Mouse (Mus musculus): ENCODE data around the gene Epb41l1. TPM values are rescaled to one million over a fixed set of nuclear protein-coding genes. Genes with fewer than 3 reads are reported as not detected.

Epb41l1 gene
- total and polyA plus RNA-seq, 2 experiments from 2014 or later: 10.7 to 259 TPM

DNA sequence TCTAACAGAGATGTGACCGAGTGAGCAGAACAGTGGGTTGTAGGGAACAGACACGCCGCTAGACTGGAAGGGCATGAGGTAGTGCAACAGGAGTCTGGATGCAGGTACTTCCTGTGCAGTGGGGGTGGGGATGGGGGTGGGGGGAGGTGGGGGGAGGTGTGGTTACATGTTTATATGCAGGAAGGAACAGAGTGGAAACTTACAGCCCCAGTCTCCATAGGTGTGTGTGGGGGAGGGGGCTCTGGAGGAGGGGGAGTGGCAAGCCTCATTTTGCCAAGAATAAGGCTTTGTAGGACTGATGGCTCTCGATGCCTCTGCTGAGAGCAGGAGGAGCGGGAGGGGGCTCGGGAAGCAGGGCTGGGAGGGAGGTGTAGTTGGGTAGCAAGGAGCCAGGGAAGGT is 10.7 kb downstream of the Epb41l1 start:
- peaks cover 14% of the 10 kb centered on the region; the same call in 1 of the 2 replicates for H3K4me1 ChIP-seq (ENCODE audit: insufficient read depth, low read length)
- H3K27me3 ChIP-seq (ENCODE audit: insufficient read depth, low read length): no peaks in the 10 kb centered on the region
- TF ChIP-seq CTCF (IDR thresholded peaks at IDR 0.05; ENCODE audit: low read depth): no peak
- H3K9me3 ChIP-seq (ENCODE audit: low read length): no peaks in the 10 kb centered on the region
- no peak overlapping the region for H3K4me2 ChIP-seq (ENCODE audit: low read depth, low read length)
- no peak for ATAC-seq
- H3K36me3 ChIP-seq (ENCODE audit: insufficient read depth, low read length): no peaks in the 10 kb centered on the region
- WGBS: 79% methylated on average over 6 of the region's 6 CpGs
- no peak overlapping the region for H3K9ac ChIP-seq (replicated peaks; ENCODE audit: low read length)
- no peak for DNase-seq (ENCODE audit: low spot score)
- H3K4me3 ChIP-seq (ENCODE audit: low read length): no peak overlapping the region
- H3K27ac ChIP-seq: no peak overlapping the region

DNA sequence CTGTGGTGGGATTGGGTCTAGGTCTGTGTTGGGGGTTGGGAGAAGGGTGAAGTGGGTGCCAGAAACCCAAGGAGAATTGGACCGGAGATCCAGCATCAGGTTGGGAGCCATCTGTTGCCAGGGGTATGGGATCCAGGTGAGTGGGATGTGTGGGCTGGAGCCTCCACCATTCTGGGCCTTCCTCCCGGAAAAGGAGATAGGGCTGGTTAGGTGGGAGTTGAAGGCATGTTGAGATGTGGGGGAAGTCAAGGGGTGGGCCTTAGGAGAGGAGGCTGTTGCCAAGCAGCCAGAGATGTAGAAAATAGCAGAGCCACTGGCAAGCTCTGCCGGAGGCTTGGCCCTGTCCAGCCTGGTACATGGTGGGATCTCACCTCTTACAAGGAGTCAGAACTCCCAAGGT is 11.4 kb downstream of the Epb41l1 start:
- no peaks in the 10 kb centered on the region for H3K27me3 ChIP-seq (ENCODE audit: insufficient read depth, low read length)
- ATAC-seq (no peak), DNase-seq (ENCODE audit: low spot score) (no peak)
- H3K9ac ChIP-seq (replicated peaks; ENCODE audit: low read length): no peak overlapping the region
- no peak overlapping the region; the same call in 1 of the 2 replicates for H3K27ac ChIP-seq
- no peaks in the 10 kb centered on the region for H3K9me3 ChIP-seq (ENCODE audit: low read length)
- no peak overlapping the region for H3K4me3 ChIP-seq (ENCODE audit: low read length)
- 67% methylated on average over 3 of the region's 3 CpGs for WGBS
- no peak for TF ChIP-seq CTCF (IDR thresholded peaks at IDR 0.05; ENCODE audit: low read depth)
- peaks cover 14% of the 10 kb centered on the region; the same call in 1 of the 2 replicates for H3K4me1 ChIP-seq (ENCODE audit: insufficient read depth, low read length)
- H3K36me3 ChIP-seq (ENCODE audit: insufficient read depth, low read length): no peaks in the 10 kb centered on the region
- H3K4me2 ChIP-seq (ENCODE audit: low read depth, low read length): no peak overlapping the region

DNA sequence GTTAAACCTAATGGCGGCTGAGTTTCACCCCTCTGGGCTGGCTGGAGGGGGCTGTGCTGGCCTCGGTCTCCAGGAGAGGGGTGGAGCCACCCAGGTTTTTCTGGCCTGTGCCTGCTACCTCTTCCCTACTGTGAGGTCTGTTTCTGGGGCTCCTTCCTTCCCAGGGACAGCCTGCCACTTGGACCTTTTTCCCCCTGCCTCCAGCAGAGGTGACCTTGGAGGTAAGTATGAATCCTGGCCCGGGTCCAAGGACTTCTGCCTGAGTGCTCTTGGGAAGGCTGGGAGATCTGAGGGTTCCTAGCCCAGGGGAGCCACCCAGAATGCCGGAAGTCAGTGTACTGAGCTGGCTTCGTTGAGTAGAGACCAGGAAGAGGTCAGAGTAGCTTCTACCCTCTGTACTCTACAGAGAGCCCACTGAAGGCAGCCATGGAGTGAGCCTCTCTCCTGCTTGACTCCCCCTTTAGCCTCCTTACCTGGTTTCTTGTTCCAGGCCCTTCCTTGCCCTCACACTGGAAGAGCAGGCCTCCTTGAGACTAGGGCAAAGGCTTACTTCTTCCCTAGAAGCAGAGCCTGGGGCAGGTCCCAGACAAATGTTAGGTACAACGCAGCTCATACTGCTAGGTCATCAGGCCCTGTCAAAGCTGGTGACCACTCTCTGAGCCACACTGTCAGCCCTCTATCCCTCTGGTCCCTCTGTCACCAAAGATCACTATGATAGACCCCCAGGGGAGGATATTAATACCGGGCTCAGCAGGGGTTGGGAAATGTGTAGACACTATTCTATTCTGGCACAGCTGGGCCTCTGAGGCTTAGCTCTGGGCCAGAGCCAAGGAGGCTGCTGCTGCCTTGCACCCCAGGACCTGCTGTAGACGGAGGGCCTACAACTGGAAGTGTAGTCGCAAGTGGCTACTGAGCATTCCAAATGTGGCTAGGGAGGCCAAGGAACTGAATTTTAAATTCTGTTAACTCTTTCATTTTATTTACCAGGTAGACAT is 12.5 kb downstream of the Epb41l1 start:
- H3K27ac ChIP-seq: peak overlapping the region; percentile 52; the same call in 1 of the 2 replicates
- ATAC-seq: no peak
- H3K27me3 ChIP-seq (ENCODE audit: insufficient read depth, low read length): no peaks in the 10 kb centered on the region
- H3K9ac ChIP-seq (replicated peaks; ENCODE audit: low read length): no peak overlapping the region
- no peak overlapping the region for H3K4me3 ChIP-seq (ENCODE audit: low read length)
- no peak overlapping the region for H3K4me2 ChIP-seq (ENCODE audit: low read depth, low read length)
- peak; percentile 24 for DNase-seq (ENCODE audit: low spot score)
- peaks cover 14% of the 10 kb centered on the region; the same call in 1 of the 2 replicates for H3K4me1 ChIP-seq (ENCODE audit: insufficient read depth, low read length)
- no peaks in the 10 kb centered on the region for H3K9me3 ChIP-seq (ENCODE audit: low read length)
- no peak for TF ChIP-seq CTCF (IDR thresholded peaks at IDR 0.05; ENCODE audit: low read depth)
- 25% methylated on average over 9 of the region's 9 CpGs for WGBS
- no peaks in the 10 kb centered on the region for H3K36me3 ChIP-seq (ENCODE audit: insufficient read depth, low read length)

DNA sequence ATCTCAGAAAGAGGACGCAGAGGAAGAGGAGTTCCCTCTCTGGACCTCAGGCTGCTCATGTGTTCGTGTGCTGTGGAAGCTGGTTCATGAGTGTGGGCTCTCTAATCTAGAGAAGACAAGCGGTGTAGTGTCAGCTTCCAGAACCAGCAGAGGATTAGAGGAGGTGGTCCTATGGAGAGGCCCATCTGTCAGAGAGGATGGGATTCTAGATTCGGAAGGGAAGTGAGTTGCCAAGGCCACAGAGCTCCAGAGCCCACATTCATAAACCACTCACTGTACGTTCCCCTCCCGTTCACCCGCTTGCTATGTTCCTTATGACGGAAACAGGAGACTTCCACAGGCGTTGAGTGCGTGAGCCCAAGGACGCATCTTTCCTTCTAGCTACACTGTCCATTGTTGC is 16.9 kb downstream of the Epb41l1 start:
- no peak for TF ChIP-seq CTCF (IDR thresholded peaks at IDR 0.05; ENCODE audit: low read depth)
- H3K27ac ChIP-seq: no peak overlapping the region
- 0 out of 2 replicates have a peak, but pooled peaks cover 8% of the 10 kb centered on the region for H3K4me1 ChIP-seq (ENCODE audit: insufficient read depth, low read length)
- WGBS: 85% methylated on average over 11 of the region's 11 CpGs
- H3K36me3 ChIP-seq (ENCODE audit: insufficient read depth, low read length): no peaks in the 10 kb centered on the region
- H3K27me3 ChIP-seq (ENCODE audit: insufficient read depth, low read length): no peaks in the 10 kb centered on the region
- no peaks in the 10 kb centered on the region for H3K9me3 ChIP-seq (ENCODE audit: low read length)
- H3K4me3 ChIP-seq (ENCODE audit: low read length): no peak overlapping the region
- H3K9ac ChIP-seq (replicated peaks; ENCODE audit: low read length): no peak overlapping the region
- ATAC-seq (no peak), DNase-seq (ENCODE audit: low spot score) (no peak)
- H3K4me2 ChIP-seq (ENCODE audit: low read depth, low read length): no peak overlapping the region

DNA sequence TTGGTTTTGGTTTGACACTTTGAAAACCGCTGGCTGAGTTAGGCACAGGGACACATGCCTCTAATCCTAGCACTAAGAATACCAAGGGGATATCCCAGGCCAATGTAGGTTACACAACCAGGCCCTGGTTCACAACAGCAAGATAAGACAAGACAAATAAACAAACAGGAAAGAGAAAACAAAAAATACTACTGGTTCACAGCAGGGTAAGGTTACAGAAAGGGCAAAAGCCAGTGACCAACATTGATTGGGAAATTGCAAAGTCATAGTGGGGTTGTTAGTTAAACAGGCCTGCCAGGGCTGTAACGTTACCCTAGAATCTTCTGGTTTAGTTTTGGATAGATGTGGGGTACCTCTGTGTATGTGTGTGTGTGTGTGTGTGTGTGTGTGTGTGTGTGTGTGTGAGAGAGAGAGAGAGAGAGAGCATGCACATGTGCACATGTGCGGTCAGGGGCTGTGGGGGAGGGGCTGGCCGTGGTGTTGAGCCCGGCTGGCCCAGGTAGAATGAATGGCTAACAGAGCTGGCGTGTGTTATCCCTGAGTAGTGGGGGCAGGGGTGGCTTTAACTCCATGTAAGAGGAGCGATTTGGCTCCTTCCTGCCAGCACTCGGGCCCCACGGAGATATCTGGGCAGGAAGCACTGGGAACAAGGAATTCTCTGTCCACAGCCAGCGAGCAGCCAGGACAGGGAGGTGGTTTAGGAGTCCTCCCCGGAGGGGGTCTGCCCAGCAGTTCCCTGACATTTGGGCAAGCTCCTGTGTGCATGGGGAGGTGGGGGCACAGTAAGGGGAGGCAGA is 19.2 kb downstream of the Epb41l1 start:
- peak; percentile 46; the same call in 1 of the 2 replicates for ATAC-seq

DNA sequence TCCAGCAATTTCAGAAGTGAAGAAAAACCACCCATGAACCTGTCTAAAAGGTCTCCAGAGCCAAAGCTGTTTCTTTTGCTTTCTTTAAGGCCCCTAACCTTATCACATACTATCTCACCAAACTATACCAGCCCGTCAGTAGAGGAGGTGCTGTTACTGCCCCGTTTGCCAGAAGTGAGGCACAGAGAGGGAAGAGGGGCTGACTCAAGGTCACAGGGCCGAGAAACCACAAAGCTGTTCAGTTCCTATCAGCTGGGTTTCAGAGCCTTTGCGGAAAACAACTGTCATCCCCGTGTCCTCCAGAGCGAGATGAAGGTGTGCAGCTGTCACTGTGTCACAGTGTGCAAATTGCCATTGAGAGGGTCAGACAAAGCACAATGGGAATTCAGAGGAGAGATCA is 21.2 kb downstream of the Epb41l1 start:
- no peak overlapping the region for H3K4me3 ChIP-seq (ENCODE audit: low read length)
- no peaks in the 10 kb centered on the region for H3K27me3 ChIP-seq (ENCODE audit: insufficient read depth, low read length)
- no peaks in the 10 kb centered on the region for H3K4me1 ChIP-seq (ENCODE audit: insufficient read depth, low read length)
- DNase-seq (ENCODE audit: low spot score): no peak
- no peak overlapping the region for H3K4me2 ChIP-seq (ENCODE audit: low read depth, low read length)
- ATAC-seq: no peak
- WGBS: 42% methylated on average over 6 of the region's 6 CpGs
- H3K27ac ChIP-seq: no peak overlapping the region
- TF ChIP-seq CTCF (IDR thresholded peaks at IDR 0.05; ENCODE audit: low read depth): no peak
- no peaks in the 10 kb centered on the region; the same call in 1 of the 2 replicates for H3K36me3 ChIP-seq (ENCODE audit: insufficient read depth, low read length)
- H3K9me3 ChIP-seq (ENCODE audit: low read length): no peaks in the 10 kb centered on the region
- H3K9ac ChIP-seq (replicated peaks; ENCODE audit: low read length): no peak overlapping the region

More for the DNA sequence above, 19.2 kb downstream of the Epb41l1 start:
- Histone ChIP-seq H3K27ac (no peak overlapping the region), H3K4me2 (ENCODE audit: low read depth, low read length) (no peak overlapping the region), H3K9me3 (ENCODE audit: low read length) (no peaks in the 10 kb centered on the region), H3K4me3 (ENCODE audit: low read length) (no peak overlapping the region), H3K4me1 (ENCODE audit: insufficient read depth, low read length) (no peaks in the 10 kb centered on the region), H3K9ac (replicated peaks; ENCODE audit: low read length) (no peak overlapping the region), H3K36me3 (ENCODE audit: insufficient read depth, low read length) (no peaks in the 10 kb centered on the region), H3K27me3 (ENCODE audit: insufficient read depth, low read length) (no peaks in the 10 kb centered on the region)
- peak; percentile 44 for DNase-seq (ENCODE audit: low spot score)
- WGBS: 35% methylated on average over 11 of the region's 11 CpGs
- no peak for TF ChIP-seq CTCF (IDR thresholded peaks at IDR 0.05; ENCODE audit: low read depth)
